Mouse (Mus musculus) central nervous system, embryonic 11.5 days (tissue): ENCODE measurements around the gene Klhl13. TPM values are rescaled to one million over a fixed set of nuclear protein-coding genes. Genes with fewer than 3 reads are reported as not detected.

Source experiments
- polyA plus RNA-seq: library from polyadenylated mRNA; depleted of rRNA; stranded (reverse); fragments of >200 nt; gene quantifications from 2 replicates; pipeline ENCODE4 v1.2.3, GENCODE M21; 2012; rRNA removed

The Klhl13 gene
- polyA plus RNA-seq, result 41.3 and 50.2 TPM in 2 replicates

GRCm38 (mm10) chrX:23364514-23365381 lies at the start of gene Klhl13:
TSS of gene Klhl13 (minus strand) at chrX:23365082.

